Mouse (Mus musculus) hindbrain, embryonic 11.5 days (tissue): Measurements from ENCODE around the gene Gmds. TPM values are rescaled to one million over a fixed set of nuclear protein-coding genes. Genes with fewer than 3 reads are reported as not detected.

Experiments used
- ATAC-seq: fragments of 200-750 bp; cut with Nextera tagmentation; 2 replicates; pipeline ENCODE4 v1.8.0; 2017; ENCODE audit warnings: mild to moderate bottlenecking, moderate TSS enrichment, moderate library complexity; ENCODE audit not compliant: low FRiP score
- DNase-seq: peaks from one replicate; pipeline ENCODE4 v3.0.0-alpha.2; 2015; ENCODE audit warnings: low spot score
- H3K27ac ChIP-seq: fragments of 300-500 bp; sonication (generic); 2 replicates; pipeline ENCODE4 v1.5.1; 2014; ENCODE audit warnings: mild to moderate bottlenecking, low read depth, low read length
- H3K27me3 ChIP-seq: fragments of 300-500 bp; sonication (generic); 2 replicates; pipeline ENCODE4 v1.6.1; 2014; ENCODE audit warnings: mild to moderate bottlenecking, low read length, moderate library complexity, mixed read lengths; ENCODE audit not compliant: control insufficient read depth, insufficient read depth
- H3K36me3 ChIP-seq: fragments of 300-500 bp; sonication (generic); 2 replicates; pipeline ENCODE4 v1.6.1; 2014; ENCODE audit warnings: mild to moderate bottlenecking, low read length, moderate library complexity, mixed read lengths; ENCODE audit not compliant: control insufficient read depth, insufficient read depth
- H3K4me1 ChIP-seq: fragments of 300-500 bp; sonication (generic); replicated peaks from 2 replicates; pipeline ENCODE4 v1.6.1; 2014; ENCODE audit warnings: low read length, mixed read lengths; ENCODE audit not compliant: control insufficient read depth, insufficient read depth
- H3K4me2 ChIP-seq: fragments of 300-500 bp; sonication (generic); replicated peaks from 2 replicates; pipeline ENCODE4 v1.6.1; 2014; ENCODE audit warnings: mild to moderate bottlenecking, low read depth, low read length
- H3K4me3 ChIP-seq: fragments of 300-500 bp; sonication (generic); 2 replicates; pipeline ENCODE4 v1.5.1; 2014; ENCODE audit warnings: low read depth, low read length
- H3K9ac ChIP-seq: fragments of 300-500 bp; sonication (generic); 2 replicates; pipeline ENCODE4 v1.6.1; 2014; ENCODE audit warnings: low read depth, low read length
- H3K9me3 ChIP-seq: fragments of 300-500 bp; sonication (generic); 2 replicates; pipeline ENCODE4 v1.6.1; 2016; ENCODE audit warnings: low read length; ENCODE audit not compliant: control insufficient read depth
- WGBS: fragments of 180-500 bp; shearing (Covaris S2); extraction: QIAGEN DNeasy Blood & Tissue Kit; methylation state at CpG from one replicate; pipeline ENCODE4 v1.1.7; 2014; 5-methylcytosine and 5-hydroxymethylcytosine counted together
- polyA plus RNA-seq: library from polyadenylated mRNA; unstranded; fragments of >200 nt; fragmentation: Nextera tagmentation; extraction: Ambion mirVana; gene quantifications from 2 replicates; pipeline ENCODE4 v1.2.1, GENCODE M21; 2014

The Gmds gene
- polyA plus RNA-seq: 29.1 and 32.1 TPM in 2 replicates

DNA sequence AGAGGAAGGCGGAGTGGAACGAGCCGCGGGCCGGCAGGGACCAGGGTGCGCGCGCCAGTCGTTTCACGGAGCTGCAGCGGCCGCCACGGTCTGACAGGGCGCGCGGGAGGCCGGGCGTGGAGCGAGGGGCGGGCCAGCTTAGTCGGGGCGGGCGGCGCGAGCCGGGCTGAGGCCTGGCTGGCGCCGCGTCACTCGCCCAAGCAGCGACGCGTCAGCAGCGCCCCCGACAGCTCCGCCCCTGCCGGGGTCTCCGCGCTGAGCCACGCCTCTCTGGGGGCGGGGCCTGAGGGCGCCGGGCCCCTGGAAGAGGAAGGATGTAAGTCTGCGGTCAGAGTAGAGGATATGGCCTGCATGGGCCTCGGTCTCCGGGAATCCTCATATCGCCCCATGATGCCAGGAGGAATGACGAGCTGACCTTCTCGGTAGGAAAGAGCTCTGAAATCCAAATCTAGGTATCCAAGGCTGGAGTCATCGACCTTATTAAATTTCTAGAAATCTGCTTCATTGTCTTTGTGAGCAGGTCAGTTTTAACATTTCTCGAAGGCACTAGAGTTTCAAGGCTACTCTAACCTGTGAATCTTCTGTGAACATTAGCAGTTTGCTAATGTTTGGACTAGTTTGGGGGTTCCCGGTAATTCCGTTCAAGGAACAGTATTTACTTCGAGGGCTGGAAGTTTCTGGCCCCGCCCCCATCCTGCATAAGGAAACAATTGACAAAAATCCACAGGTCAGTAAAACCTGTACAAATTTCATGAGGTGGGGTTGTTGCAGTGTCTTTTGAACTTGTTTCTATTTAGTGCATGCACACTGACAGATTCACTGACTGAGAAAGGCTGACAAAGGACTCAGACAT, at the start of gene Gmds:
TSS of gene Gmds (minus strand) at position 228 of the 853 bp plus-strand sequence.
- Histone ChIP-seq H3K4me2 (peak within 1 kb of the TSS; percentile 92), H3K9ac (peak within 1 kb of the TSS; percentile 79), H3K36me3 (no peaks in the 10 kb centered on the region), H3K9me3 (no peaks in the 10 kb centered on the region), H3K27me3 (no peaks in the 10 kb centered on the region), H3K4me1 (0 out of 2 replicates have a peak, but pooled peaks cover 2% of the 10 kb centered on the region), H3K27ac (peak within 1 kb of the TSS; percentile 36; the same call in 1 of the 2 replicates), H3K4me3 (peak within 1 kb of the TSS; percentile 76)
- ATAC-seq (peak; percentile 99), DNase-seq (peak; percentile 98)
- 5% methylated on average over 50 of the region's 55 CpGs for WGBS

DNA sequence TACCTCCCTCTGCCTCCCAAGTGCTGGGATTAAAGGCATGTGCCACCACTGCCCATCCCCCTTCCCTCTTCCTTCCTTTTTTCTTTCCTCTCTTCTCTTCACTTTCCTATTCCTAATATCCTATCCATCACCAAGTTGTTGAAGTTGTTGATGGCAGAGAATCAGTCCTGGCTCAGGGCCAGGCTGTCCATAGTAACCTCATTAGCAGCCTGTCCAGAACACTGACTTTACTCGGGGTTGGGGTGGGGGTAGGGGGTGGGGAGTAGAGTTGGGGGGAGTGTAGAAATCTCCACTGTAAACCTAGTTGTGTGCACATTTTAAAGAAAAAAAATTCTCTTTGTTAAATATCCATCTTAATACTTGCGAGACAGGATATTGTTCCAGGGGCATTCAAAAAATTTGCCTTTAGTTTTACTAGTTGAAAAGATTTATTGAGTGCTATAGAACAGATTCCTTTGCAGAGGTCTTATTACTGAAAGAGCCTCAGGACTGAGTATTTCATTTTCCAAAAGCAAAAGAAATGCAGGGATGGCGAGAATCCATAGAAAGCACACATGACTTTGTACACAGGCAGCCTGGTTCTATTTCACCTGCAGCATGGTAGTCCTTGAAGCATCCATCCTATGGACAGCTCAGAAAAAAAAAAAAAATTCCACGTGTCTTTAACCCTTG, 47.0 kb upstream of the Gmds start:
- H3K4me2 ChIP-seq: no peak overlapping the region

DNA sequence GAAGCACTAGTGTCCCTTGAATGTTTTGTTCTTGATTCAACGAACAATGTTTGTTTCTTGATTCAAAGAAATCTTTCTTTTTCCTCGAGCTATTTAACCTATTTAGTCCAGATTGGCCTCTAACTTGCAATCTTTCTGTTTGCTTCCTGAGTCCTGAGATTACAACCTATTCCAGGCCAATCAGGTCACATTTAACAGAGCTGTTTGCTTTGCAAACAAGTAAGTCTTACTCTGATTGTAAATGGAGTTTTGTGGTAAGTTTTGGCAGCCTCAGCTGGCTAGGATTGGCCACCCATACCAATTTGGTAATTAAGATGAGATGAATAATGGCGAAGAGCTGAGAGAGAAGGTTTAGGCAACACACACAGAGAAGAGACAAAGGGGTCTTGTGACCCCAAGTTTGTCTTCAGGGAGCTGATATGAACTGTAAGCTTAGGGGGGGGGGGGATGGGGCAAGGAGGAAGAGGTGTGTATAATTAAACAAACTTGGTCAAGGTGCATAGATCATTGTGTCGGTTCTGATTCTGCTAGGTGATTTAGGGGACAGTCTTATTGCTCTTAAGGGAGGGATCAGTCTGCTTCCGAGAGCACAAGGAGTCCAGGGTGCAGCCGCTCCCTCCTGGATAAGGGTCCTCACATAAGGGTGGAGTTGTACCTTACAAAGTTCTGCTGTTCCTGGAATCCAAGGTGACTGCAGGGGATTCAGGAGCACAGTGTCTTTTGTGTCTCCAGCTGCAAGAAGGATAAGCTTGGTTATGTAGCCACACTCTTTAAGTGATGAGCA, 43.9 kb upstream of the Gmds start:
- no peaks in the 10 kb centered on the region for H3K36me3 ChIP-seq
- no peak for DNase-seq
- no peak for ATAC-seq
- H3K9me3 ChIP-seq: no peaks in the 10 kb centered on the region
- no peaks in the 10 kb centered on the region for H3K4me1 ChIP-seq
- H3K9ac ChIP-seq: no peak overlapping the region
- no peaks in the 10 kb centered on the region for H3K27me3 ChIP-seq
- no peak overlapping the region for H3K4me3 ChIP-seq
- H3K4me2 ChIP-seq: no peak overlapping the region
- H3K27ac ChIP-seq: no peak overlapping the region
- whole genome bisulfite sequencing: 86% methylated on average over 6 of the region's 6 CpGs

More for the DNA sequence above, 47.0 kb upstream of the Gmds start:
- Histone ChIP-seq H3K9ac (no peak overlapping the region), H3K36me3 (no peaks in the 10 kb centered on the region), H3K27ac (no peak overlapping the region), H3K9me3 (no peaks in the 10 kb centered on the region), H3K4me3 (no peak overlapping the region), H3K4me1 (no peaks in the 10 kb centered on the region), H3K27me3 (no peaks in the 10 kb centered on the region)
- ATAC-seq: no peak
- no peak for DNase-seq
- 82% methylated on average over 4 of the region's 4 CpGs for WGBS

DNA sequence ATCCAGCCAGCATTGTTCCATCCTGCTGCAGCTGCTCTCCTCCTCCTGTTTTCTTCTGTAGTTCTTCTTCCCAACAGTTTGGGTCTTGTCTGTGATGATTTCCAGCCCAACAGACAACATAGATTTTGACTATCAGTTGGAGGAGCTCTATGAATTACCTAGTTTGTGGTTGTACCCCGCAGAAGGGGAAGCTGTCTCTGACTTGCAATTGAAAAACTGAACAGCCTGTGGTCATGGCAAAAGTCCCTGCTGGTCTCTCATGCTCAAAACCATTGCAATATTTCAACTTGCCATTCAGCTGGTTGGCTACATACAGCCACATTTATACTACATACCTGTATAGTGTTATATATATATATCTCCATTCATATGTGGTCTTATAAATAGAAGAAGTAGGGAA, 40.1 kb upstream of the Gmds start:
- Histone ChIP-seq H3K4me2 (no peak overlapping the region), H3K9me3 (no peaks in the 10 kb centered on the region), H3K27ac (no peak overlapping the region), H3K4me3 (no peak overlapping the region), H3K27me3 (no peaks in the 10 kb centered on the region), H3K36me3 (no peaks in the 10 kb centered on the region), H3K9ac (no peak overlapping the region), H3K4me1 (no peaks in the 10 kb centered on the region)
- DNase-seq: no peak
- WGBS: 90% methylated on average over 1 of the region's 1 CpGs
- no peak for ATAC-seq

DNA sequence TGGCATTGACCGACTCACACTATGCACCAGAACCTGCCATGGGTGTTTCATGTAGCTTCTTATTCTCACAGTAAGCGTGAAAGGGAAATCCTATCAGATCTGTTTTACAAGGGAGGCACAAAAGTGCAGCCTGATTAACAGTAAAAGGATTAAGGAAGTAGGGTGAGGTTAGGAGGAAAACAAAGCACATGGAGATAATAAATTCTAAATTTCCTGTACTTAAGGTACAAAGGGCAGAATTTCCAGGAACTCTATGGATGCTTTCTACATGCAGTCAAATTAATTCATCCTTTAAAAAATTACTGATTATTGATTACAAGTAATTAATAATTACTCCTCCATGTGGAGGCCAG, 34.0 kb upstream of the Gmds start:
- Histone ChIP-seq H3K9me3 (no peaks in the 10 kb centered on the region), H3K36me3 (no peaks in the 10 kb centered on the region), H3K4me2 (no peak overlapping the region), H3K4me1 (no peaks in the 10 kb centered on the region), H3K27ac (no peak overlapping the region), H3K4me3 (no peak overlapping the region), H3K9ac (no peak overlapping the region), H3K27me3 (no peaks in the 10 kb centered on the region)
- 92% methylated on average over 2 of the region's 2 CpGs for WGBS
- no peak for DNase-seq
- no peak for ATAC-seq

DNA sequence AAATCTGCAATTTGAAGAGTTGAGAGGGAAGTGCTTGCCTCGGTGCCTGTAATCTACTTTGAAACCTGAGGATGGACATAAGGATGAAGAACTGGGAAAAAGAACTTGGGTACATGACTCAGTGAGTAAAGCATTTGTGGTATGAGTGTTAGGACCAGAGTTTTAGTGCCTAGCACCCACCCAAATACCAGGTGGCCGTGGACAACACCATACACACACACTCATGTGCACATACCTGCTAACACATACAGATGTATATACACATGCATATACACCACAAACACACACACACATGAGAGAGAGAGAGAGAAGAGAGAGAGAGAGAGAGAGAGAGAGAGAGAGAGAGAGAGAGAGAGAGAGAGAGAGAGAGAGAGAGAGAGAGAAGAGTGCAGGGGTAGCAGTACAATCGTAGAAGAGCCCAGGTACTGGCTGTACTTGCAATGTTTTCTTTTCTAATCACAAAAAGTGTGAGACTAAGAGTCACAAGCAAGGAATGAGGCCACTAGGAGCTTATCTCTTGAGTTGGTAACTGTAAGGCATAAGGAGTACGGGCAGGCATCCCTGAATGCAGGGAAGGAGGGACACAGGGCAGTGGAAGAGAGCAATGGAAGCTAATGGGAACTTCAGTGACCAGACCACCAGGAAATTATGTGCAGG, 33.5 kb upstream of the Gmds start:
- Histone ChIP-seq H3K27me3 (no peaks in the 10 kb centered on the region), H3K27ac (no peak overlapping the region), H3K9me3 (no peaks in the 10 kb centered on the region), H3K4me2 (no peak overlapping the region), H3K4me1 (no peaks in the 10 kb centered on the region), H3K9ac (no peak overlapping the region), H3K4me3 (no peak overlapping the region), H3K36me3 (no peaks in the 10 kb centered on the region)
- WGBS: 91% methylated on average over 4 of the region's 4 CpGs
- ATAC-seq (no peak), DNase-seq (no peak)

DNA sequence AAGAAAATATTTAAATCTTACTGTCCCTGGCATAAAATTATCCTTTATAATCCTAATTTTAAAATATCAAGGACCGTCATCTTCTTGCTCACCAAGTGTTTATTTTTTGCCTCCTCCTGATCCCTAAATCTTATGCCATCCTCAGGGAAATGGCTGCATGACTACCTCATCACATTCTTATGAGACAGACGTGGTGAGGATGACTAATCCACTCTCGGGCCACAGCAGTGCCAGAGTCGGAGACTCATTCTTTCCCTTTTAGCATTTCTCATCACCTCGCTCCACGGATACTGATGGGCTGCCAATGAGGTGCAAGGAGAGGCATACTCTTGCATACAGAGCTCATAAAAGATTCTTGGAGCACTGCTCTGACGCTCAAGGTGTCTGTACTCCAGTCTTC, 32.2 kb upstream of the Gmds start:
- Histone ChIP-seq H3K4me3 (no peak overlapping the region), H3K4me2 (no peak overlapping the region), H3K9me3 (no peaks in the 10 kb centered on the region), H3K27me3 (no peaks in the 10 kb centered on the region), H3K4me1 (no peaks in the 10 kb centered on the region), H3K36me3 (no peaks in the 10 kb centered on the region), H3K27ac (no peak overlapping the region), H3K9ac (no peak overlapping the region)
- ATAC-seq (no peak), DNase-seq (no peak)
- 85% methylated on average over 7 of the region's 7 CpGs for WGBS

DNA sequence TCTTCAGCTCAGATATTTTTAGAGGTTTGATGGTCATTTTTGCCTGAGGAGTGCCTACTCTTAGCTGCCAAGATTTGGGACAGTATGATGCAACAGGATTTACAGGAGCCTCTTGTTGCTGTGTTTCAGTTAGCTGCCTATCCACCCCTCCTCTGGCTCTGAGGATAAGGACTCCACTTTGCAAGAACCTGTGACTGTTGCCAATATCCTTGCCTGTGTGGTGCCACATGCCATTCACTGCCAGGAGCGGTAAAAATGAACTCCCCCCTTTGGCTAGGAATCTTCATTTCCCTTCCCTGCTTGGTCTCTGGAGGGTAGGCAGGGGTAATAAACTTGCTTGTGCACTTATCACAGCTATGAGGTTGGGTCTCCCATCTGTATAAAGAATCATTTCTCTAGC, 31.6 kb upstream of the Gmds start:
- H3K27me3 ChIP-seq: no peaks in the 10 kb centered on the region
- no peaks in the 10 kb centered on the region for H3K36me3 ChIP-seq
- no peak overlapping the region for H3K9ac ChIP-seq
- 79% methylated on average over 1 of the region's 1 CpGs for WGBS
- ATAC-seq (no peak), DNase-seq (no peak)
- H3K4me1 ChIP-seq: no peaks in the 10 kb centered on the region
- no peak overlapping the region for H3K27ac ChIP-seq
- no peak overlapping the region for H3K4me2 ChIP-seq
- no peak overlapping the region for H3K4me3 ChIP-seq
- H3K9me3 ChIP-seq: no peaks in the 10 kb centered on the region
